Mouse (Mus musculus): ENCODE measurements around the gene Katnbl1.

- TF ChIP-seq GATA1 (IDR thresholded peaks at IDR 0.05; ENCODE audit: low read length) (no peak), TAL1 (IDR thresholded peaks at IDR 0.05; ENCODE audit: low read length) (no peak)
Observed at GRCm38 (mm10) chr2:112454125-112454861, 75.3 kb downstream of the Katnbl1 start.

All from erythroblast, embryonic 14.5 days (primary cell).